Mouse (Mus musculus) megakaryocyte progenitor cell, adult 5-6 weeks (primary cell): ENCODE measurements around the gene Fosb. TPM values are rescaled to one million over a fixed set of nuclear protein-coding genes. Genes with fewer than 3 reads are reported as not detected.

Source experiments
- ATAC-seq: replicated peaks from 2 replicates; pipeline ENCODE4 v1.8.0; 2016; ENCODE audit warnings: mild to moderate bottlenecking, moderate TSS enrichment, inconsistent platforms; ENCODE audit not compliant: poor library complexity
- total RNA-seq, 2 experiments: library from RNA; stranded (forward) in 1 of 2; stranded (reverse) in 1 of 2; fragments of 157-497, 149-512 nt in 1 of 2; fragments of 200-1000 nt in 1 of 2; gene quantifications; 2 replicates each; pipeline versions ENCODE4 v1.2.3 to v1.2.4; 2015 to 2017

Fosb gene
- total RNA-seq, 2 experiments from 2014 or later: 13.2 to 18.2 TPM

GRCm38 (mm10) chr7:19332709-19333352 is 23.0 kb upstream of the Fosb start:
- ATAC-seq: peak; percentile 69

GRCm38 (mm10) chr7:19331910-19332309 is 22.1 kb upstream of the Fosb start:
- ATAC-seq: no peak

GRCm38 (mm10) chr7:19328425-19328824 is 18.6 kb upstream of the Fosb start:
- no peak for ATAC-seq

- no peak for ATAC-seq
Observed at GRCm38 (mm10) chr7:19327782-19328181, 17.9 kb upstream of the Fosb start.

- peak; percentile 70 for ATAC-seq
Observed at GRCm38 (mm10) chr7:19327128-19327527, 17.3 kb upstream of the Fosb start.

- peak; percentile 43 for ATAC-seq
Observed at GRCm38 (mm10) chr7:19326359-19326758, 16.5 kb upstream of the Fosb start.

- ATAC-seq: peak; percentile 59
Observed at GRCm38 (mm10) chr7:19325262-19326199, 15.7 kb upstream of the Fosb start.

GRCm38 (mm10) chr7:19324221-19324620 is 14.4 kb upstream of the Fosb start:
- no peak for ATAC-seq

GRCm38 (mm10) chr7:19322489-19322888 is 12.6 kb upstream of the Fosb start:
- no peak for ATAC-seq

- no peak; the same call in 1 of the 2 replicates for ATAC-seq
Observed at GRCm38 (mm10) chr7:19321464-19321863, 11.6 kb upstream of the Fosb start.

- ATAC-seq: no peak
Observed at GRCm38 (mm10) chr7:19320637-19321036, 10.8 kb upstream of the Fosb start.

- ATAC-seq: peak; percentile 82
Observed at GRCm38 (mm10) chr7:19319906-19320305, 10.1 kb upstream of the Fosb start.

GRCm38 (mm10) chr7:19319458-19319857 is 9.6 kb upstream of the Fosb start:
- ATAC-seq: 0 out of 2 replicates have a peak, but pooled peaks have one; percentile 0

- no peak for ATAC-seq
Observed at GRCm38 (mm10) chr7:19318676-19319075, 8.8 kb upstream of the Fosb start.

- ATAC-seq: no peak
Observed at GRCm38 (mm10) chr7:19318201-19318600, 8.3 kb upstream of the Fosb start.

- ATAC-seq: peak; percentile 73
Observed at GRCm38 (mm10) chr7:19316451-19317161, 6.8 kb upstream of the Fosb start.

- ATAC-seq: no peak
Observed at GRCm38 (mm10) chr7:19314033-19314432, 4.2 kb upstream of the Fosb start.

GRCm38 (mm10) chr7:19311991-19312390 is 2.1 kb upstream of the Fosb start:
- ATAC-seq: no peak

GRCm38 (mm10) chr7:19309278-19309883 is 470 bp downstream of the Fosb start:
- ATAC-seq: no peak

GRCm38 (mm10) chr7:19308454-19309277 is 1.2 kb downstream of the Fosb start:
- ATAC-seq: peak; percentile 77
